ENCODE assay signal across 17 mouse cellular contexts in the genomic region with DNA sequence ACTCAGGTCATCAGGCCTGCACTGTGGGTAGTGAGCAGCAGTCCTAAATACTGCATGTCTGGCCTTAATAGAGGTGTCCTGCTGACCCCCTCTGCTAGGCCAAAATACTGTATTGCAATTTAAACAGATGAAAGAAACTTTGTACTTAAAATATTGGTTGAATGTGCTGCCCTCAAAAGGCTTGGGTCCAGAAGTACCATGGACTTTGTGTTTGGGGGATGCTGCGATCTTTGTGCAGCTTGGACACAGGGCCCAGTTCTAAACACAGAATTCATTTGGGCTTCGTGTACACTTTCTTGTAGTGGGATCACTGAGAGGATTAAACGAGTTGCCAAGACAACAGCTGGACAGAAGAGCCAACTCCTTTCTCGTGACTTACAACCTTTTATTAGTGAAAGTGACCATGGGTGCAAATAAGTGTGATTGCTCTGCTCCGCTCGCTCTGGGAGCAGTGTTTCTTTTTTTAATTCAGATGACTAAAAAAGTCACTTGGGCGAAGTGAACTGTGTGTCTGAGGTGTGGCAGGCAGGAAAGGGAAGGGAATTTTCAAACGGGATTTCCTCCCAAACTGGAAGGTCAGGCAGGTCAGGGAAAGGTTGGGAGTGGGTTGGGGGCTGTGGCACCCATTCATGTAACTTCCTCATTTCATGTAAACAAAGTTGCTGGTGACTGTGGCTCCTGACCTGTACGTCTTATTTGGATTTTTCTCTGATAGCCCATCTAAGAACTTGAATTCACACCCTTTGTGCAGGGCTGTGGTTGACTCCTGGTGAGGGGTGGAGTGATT. TPM values are rescaled to one million over a fixed set of nuclear protein-coding genes. Genes with fewer than 3 reads are reported as not detected.
A peak's percentile ranks its signal among the peaks of the same experiment; 100 is the strongest.
DNase-seq lines count a peak whose midpoint lies in the region; ATAC-seq and TF ChIP-seq lines count a peak whose summit lies in the region.
"Had no signal": no experiment of that assay in that cellular context is flagged by ENCODE, and none has a peak within 500 bp of the region (broad histone marks: within the 10 kb centered on the region; RNA-seq: fewer than 3 reads in every experiment).

No protein-coding gene starts in this region.

- no peak for TF ChIP-seq EP300 in ES-Bruce4 (IDR thresholded peaks at IDR 0.05; ENCODE audit: insufficient read depth, low read depth, low read length)

- no peaks in the 10 kb centered on the region for H3K9me3 ChIP-seq in kidney, embryonic 15.5 days (replicated peaks)
- H3K9me3 ChIP-seq in ES-Bruce4 (replicated peaks; ENCODE audit: control insufficient read depth, insufficient read depth, low read length, poor library complexity, severe bottlenecking) = no peaks in the 10 kb centered on the region
- no peaks in the 10 kb centered on the region for H3K9me3 ChIP-seq in lung, embryonic 15.5 days
- H3K9me3 ChIP-seq: hindbrain, embryonic 12.5 days; neural tube, embryonic 15.5 days had no signal

- no peak overlapping the region for H3K4me2 ChIP-seq in kidney, embryonic 15.5 days
- H3K4me2 ChIP-seq in lung, embryonic 15.5 days = no peak overlapping the region
- H3K4me2 ChIP-seq: hindbrain, embryonic 12.5 days; neural tube, embryonic 15.5 days had no signal

- peak; percentile 23 for DNase-seq in kidney, postnatal 10 days
- DNase-seq in brain, embryonic 14.5 days (ENCODE audit: low read depth) = peak; percentile 2
- no peak for DNase-seq in cerebellum, postnatal 4 days (ENCODE audit: low spot score in 2 of 2)
- DNase-seq in thymus, postnatal 14 days = no peak
- DNase-seq: cerebellum, adult 9-10 months; gastrocnemius, postnatal 25 days; kidney, adult 18-20 months; layer of hippocampus, postnatal 36 days; thymus, postnatal 36 days had no signal

- TF ChIP-seq CTCF in ES-Bruce4 (IDR thresholded peaks at IDR 0.05; ENCODE audit: low read depth, low read length) = no peak
- no peak for TF ChIP-seq CTCF in brain, embryonic 14.5 days (IDR thresholded peaks at IDR 0.05; ENCODE audit: borderline replicate concordance, extremely low read depth, insufficient read depth, insufficient read length)

- no peak overlapping the region for H3K27ac ChIP-seq in kidney, embryonic 15.5 days
- H3K27ac ChIP-seq in ES-Bruce4 (ENCODE audit: insufficient read depth, low read length) = peak overlapping the region; percentile 37
- peak overlapping the region; percentile 16 for H3K27ac ChIP-seq in lung, embryonic 15.5 days
- H3K27ac ChIP-seq: hindbrain, embryonic 12.5 days; neural tube, embryonic 15.5 days had no signal

- H3K36me3 ChIP-seq in kidney, embryonic 15.5 days = peaks cover 44% of the 10 kb centered on the region
- peaks cover 33% of the 10 kb centered on the region for H3K36me3 ChIP-seq in ES-Bruce4 (ENCODE audit: control insufficient read depth, insufficient read depth, low read length, poor library complexity, severe bottlenecking)
- peaks cover 47% of the 10 kb centered on the region for H3K36me3 ChIP-seq in lung, embryonic 15.5 days
- H3K36me3 ChIP-seq: neural tube, embryonic 15.5 days had no signal

- no peaks in the 10 kb centered on the region for H3K4me1 ChIP-seq in kidney, embryonic 15.5 days
- no peaks in the 10 kb centered on the region for H3K4me1 ChIP-seq in ES-Bruce4 (ENCODE audit: control insufficient read depth, insufficient read depth, low read length)
- no peaks in the 10 kb centered on the region for H3K4me1 ChIP-seq in lung, embryonic 15.5 days
- H3K4me1 ChIP-seq: hindbrain, embryonic 12.5 days; neural tube, embryonic 15.5 days had no signal

- no peaks in the 10 kb centered on the region for H3K27me3 ChIP-seq in kidney, embryonic 15.5 days
- no peaks in the 10 kb centered on the region for H3K27me3 ChIP-seq in ES-Bruce4 (ENCODE audit: control insufficient read depth, insufficient read depth, low read length, poor library complexity, severe bottlenecking)
- no peaks in the 10 kb centered on the region for H3K27me3 ChIP-seq in lung, embryonic 15.5 days
- H3K27me3 ChIP-seq: hindbrain, embryonic 12.5 days; neural tube, embryonic 15.5 days had no signal

- H3K4me3 ChIP-seq in kidney, embryonic 15.5 days (replicated peaks) = no peak overlapping the region
- H3K4me3 ChIP-seq in ES-Bruce4 (ENCODE audit: low read depth, low read length) = no peak overlapping the region
- H3K4me3 ChIP-seq in lung, embryonic 15.5 days = no peak overlapping the region
- H3K4me3 ChIP-seq: hindbrain, embryonic 12.5 days; neural tube, embryonic 15.5 days had no signal

- WGBS in kidney, embryonic 15.5 days = 60% methylated on average over 9 of the region's 9 CpGs
- WGBS in lung, embryonic 15.5 days = 65% methylated on average over 9 of the region's 9 CpGs

- ATAC-seq in kidney, embryonic 15.5 days (replicated peaks; ENCODE audit: low FRiP score) = no peak
- no peak for ATAC-seq in lung, embryonic 15.5 days (ENCODE audit: borderline replicate concordance, extremely low read depth, low FRiP score, low TSS enrichment)
- ATAC-seq: CD4-positive, CD25-positive, alpha-beta regulatory T cell, adult 4 months; forebrain, embryonic 16.5 days; midbrain, embryonic 16.5 days had no signal

- TF ChIP-seq POLR2A in ES-Bruce4 (IDR thresholded peaks at IDR 0.05; ENCODE audit: insufficient read depth, low read length) = no peak
- TF ChIP-seq POLR2A in brain, embryonic 14.5 days (IDR thresholded peaks at IDR 0.05; ENCODE audit: borderline replicate concordance, extremely low read depth, insufficient read depth, insufficient read length, poor library complexity, severe bottlenecking) = no peak

- no peak overlapping the region for H3K9ac ChIP-seq in kidney, embryonic 15.5 days
- no peak overlapping the region for H3K9ac ChIP-seq in ES-Bruce4 (ENCODE audit: low read depth, poor library complexity, severe bottlenecking)
- no peak overlapping the region for H3K9ac ChIP-seq in lung, embryonic 15.5 days
- H3K9ac ChIP-seq: hindbrain, embryonic 12.5 days; neural tube, embryonic 15.5 days had no signal

RNA-seq across cellular contexts. Expression of a gene that starts 31.2 kb away (rescaled TPM):
- 16.8 and 18.7 TPM in 2 replicates for polyA plus RNA-seq in kidney, embryonic 15.5 days (2015; fragmentation: Nextera tagmentation; extraction: Ambion mirVana)
- polyA plus RNA-seq in ES-Bruce4 (2011; ENCODE audit: insufficient read depth, insufficient read length, low read depth, missing spikeins) = 68.6 and 72.3 TPM in 2 replicates
- polyA plus RNA-seq in brain, embryonic 14.5 days (2012; rRNA removed) = 17.9 and 26.6 TPM in 2 replicates
- polyA plus RNA-seq in lung, embryonic 15.5 days (2015; fragmentation: Nextera tagmentation; extraction: Ambion mirVana) = 15.1 and 15.4 TPM in 2 replicates

RNA-seq across cellular contexts. Expression of a gene that starts 31.3 kb away (rescaled TPM):
- 123 and 126 TPM in 2 replicates for polyA plus RNA-seq in kidney, embryonic 15.5 days (2015; fragmentation: Nextera tagmentation; extraction: Ambion mirVana)
- 126 and 129 TPM in 2 replicates for polyA plus RNA-seq in ES-Bruce4 (2011; ENCODE audit: insufficient read depth, insufficient read length, low read depth, missing spikeins)
- polyA plus RNA-seq in brain, embryonic 14.5 days (2012; rRNA removed) = 35.9 and 53.5 TPM in 2 replicates
- 137 and 143 TPM in 2 replicates for polyA plus RNA-seq in lung, embryonic 15.5 days (2015; fragmentation: Nextera tagmentation; extraction: Ambion mirVana)

Comparison
In these comparisons a context has a peak if more than half of its experiments do, and no peak if none do; other contexts are left out.
1. DNase-seq: peak in kidney, postnatal 10 days (single experiment) and brain, embryonic 14.5 days (single experiment); none in cerebellum, postnatal 4 days (0 of 2) and thymus, postnatal 14 days (single experiment).